Comparison of ENCODE assay signal across 11 mouse cellular contexts in the genomic region with DNA sequence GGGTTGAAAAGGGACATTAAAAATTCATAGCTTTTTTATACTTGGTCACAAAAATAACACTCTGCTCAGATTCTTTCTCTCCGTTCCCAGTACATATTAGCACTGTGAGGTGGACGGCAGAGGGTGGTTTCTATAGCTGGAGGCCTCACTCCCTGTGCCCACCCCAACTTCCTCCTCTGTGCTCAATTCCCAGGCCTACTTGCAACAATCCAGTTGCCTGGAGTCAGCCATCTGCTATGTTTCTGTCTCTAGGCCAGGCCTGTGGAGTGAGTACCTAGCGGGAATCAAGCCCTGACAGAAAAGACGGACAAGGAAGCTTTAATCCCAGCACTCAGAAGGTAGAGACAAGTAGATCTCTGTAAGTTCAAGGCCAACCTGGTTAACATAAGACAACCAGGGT. TPM values are rescaled to one million over a fixed set of nuclear protein-coding genes. Genes with fewer than 3 reads are reported as not detected.
DNase-seq lines count a peak whose midpoint lies in the region; ATAC-seq and TF ChIP-seq lines count a peak whose summit lies in the region.
"Had no signal": no experiment of that assay in that cellular context is flagged by ENCODE, and none has a peak within 500 bp of the region (broad histone marks: within the 10 kb centered on the region; RNA-seq: fewer than 3 reads in every experiment).

No protein-coding gene starts in this region.

- H3K9ac ChIP-seq in liver, adult 2 months (ENCODE audit: low read depth, low read length): no peak overlapping the region
- H3K9ac ChIP-seq in liver, embryonic 11.5 days (ENCODE audit: low read depth, low read length): no peak overlapping the region
- no peak overlapping the region for H3K9ac ChIP-seq in embryonic facial prominence, embryonic 14.5 days (ENCODE audit: low read depth, low read length)
- H3K9ac ChIP-seq in neural tube, embryonic 13.5 days: 0 out of 2 replicates have a peak overlapping the region, but pooled peaks have one; percentile 6

- peaks cover 72% of the 10 kb centered on the region for H3K4me1 ChIP-seq in liver, adult 2 months (ENCODE audit: control insufficient read depth, insufficient read depth, low read length)
- H3K4me1 ChIP-seq in liver, embryonic 11.5 days (replicated peaks; ENCODE audit: control insufficient read depth, insufficient read depth, low read length): peaks cover 81% of the 10 kb centered on the region
- peaks cover 62% of the 10 kb centered on the region for H3K4me1 ChIP-seq in embryonic facial prominence, embryonic 14.5 days (ENCODE audit: control insufficient read depth, insufficient read depth, low read length)
- H3K4me1 ChIP-seq in neural tube, embryonic 13.5 days (replicated peaks): peaks cover 92% of the 10 kb centered on the region

- no peak overlapping the region for H3K4me3 ChIP-seq in liver, adult 2 months (ENCODE audit: insufficient read depth, low read depth, low read length)
- no peak overlapping the region for H3K4me3 ChIP-seq in liver, embryonic 11.5 days (ENCODE audit: low read depth, low read length)
- no peak overlapping the region for H3K4me3 ChIP-seq in embryonic facial prominence, embryonic 14.5 days (ENCODE audit: low read depth, low read length)
- no peak overlapping the region for H3K4me3 ChIP-seq in neural tube, embryonic 13.5 days

- TF ChIP-seq POLR2A in liver, adult 2 months (IDR thresholded peaks at IDR 0.05; ENCODE audit: extremely low read depth, insufficient read depth, low read length): no peak

- no peaks in the 10 kb centered on the region for H3K9me3 ChIP-seq in liver, embryonic 11.5 days (ENCODE audit: control insufficient read depth, low read length)
- no peaks in the 10 kb centered on the region for H3K9me3 ChIP-seq in embryonic facial prominence, embryonic 14.5 days (ENCODE audit: control insufficient read depth, low read length)
- no peaks in the 10 kb centered on the region for H3K9me3 ChIP-seq in neural tube, embryonic 13.5 days

- H3K36me3 ChIP-seq in liver, adult 2 months (ENCODE audit: control insufficient read depth, insufficient read depth, low read length): 0 out of 2 replicates have a peak, but pooled peaks cover 2% of the 10 kb centered on the region
- H3K36me3 ChIP-seq in liver, embryonic 11.5 days (ENCODE audit: control insufficient read depth, insufficient read depth, low read length): peaks cover 12% of the 10 kb centered on the region
- H3K36me3 ChIP-seq in embryonic facial prominence, embryonic 14.5 days (ENCODE audit: control insufficient read depth, insufficient read depth, low read length): peaks cover 18% of the 10 kb centered on the region
- peaks cover 13% of the 10 kb centered on the region for H3K36me3 ChIP-seq in neural tube, embryonic 13.5 days

- H3K27ac ChIP-seq in liver, adult 2 months (replicated peaks; ENCODE audit: insufficient read depth, low read depth, low read length): peak overlapping the region; percentile 16
- no peak overlapping the region for H3K27ac ChIP-seq in liver, embryonic 11.5 days (ENCODE audit: low read depth, low read length)
- H3K27ac ChIP-seq in embryonic facial prominence, embryonic 14.5 days (replicated peaks; ENCODE audit: low read depth, low read length): peak overlapping the region; percentile 46; the same call in 1 of the 2 replicates
- peak overlapping the region; percentile 65 for H3K27ac ChIP-seq in neural tube, embryonic 13.5 days (replicated peaks)

- DNase-seq in frontal cortex, adult 2 months (ENCODE audit: extremely low spot score in 1 of 2, low spot score in 1 of 2): peak; percentile 54 to 69
- no peak for DNase-seq in frontal cortex, postnatal 25 days (ENCODE audit: low spot score in 2 of 2)
- DNase-seq in liver, adult 2 months (ENCODE audit: extremely low read depth, low read depth, low spot score): no peak
- DNase-seq in liver, embryonic 11.5 days (ENCODE audit: low spot score): no peak
- DNase-seq in embryonic facial prominence, embryonic 14.5 days (ENCODE audit: low spot score): no peak
- DNase-seq in thymus, adult 18-20 months: no peak
- DNase-seq in layer of hippocampus, postnatal 36 days: no peak
- DNase-seq: kidney, postnatal 10 days; lung, postnatal 10 days had no signal

- peaks cover 37% of the 10 kb centered on the region for H3K79me2 ChIP-seq in liver, adult 2 months (ENCODE audit: control insufficient read depth, insufficient read depth, low read length)

- no peak overlapping the region for H3K4me2 ChIP-seq in liver, embryonic 11.5 days
- H3K4me2 ChIP-seq in embryonic facial prominence, embryonic 14.5 days (ENCODE audit: low read depth, low read length): no peak overlapping the region
- no peak overlapping the region for H3K4me2 ChIP-seq in neural tube, embryonic 13.5 days

- no peaks in the 10 kb centered on the region for H3K27me3 ChIP-seq in liver, adult 2 months (ENCODE audit: control insufficient read depth, insufficient read depth, low read length)
- no peaks in the 10 kb centered on the region for H3K27me3 ChIP-seq in liver, embryonic 11.5 days (replicated peaks; ENCODE audit: control insufficient read depth, insufficient read depth, low read length)
- H3K27me3 ChIP-seq in embryonic facial prominence, embryonic 14.5 days (replicated peaks; ENCODE audit: control insufficient read depth, insufficient read depth, low read length): no peaks in the 10 kb centered on the region
- H3K27me3 ChIP-seq in neural tube, embryonic 13.5 days: no peaks in the 10 kb centered on the region
- H3K27me3 ChIP-seq: CH12.LX had no signal

- TF ChIP-seq CTCF in liver, adult 2 months (IDR thresholded peaks at IDR 0.05; ENCODE audit: low read depth, low read length): no peak

- WGBS in liver, adult 2 months: 80% methylated on average over 4 of the region's 4 CpGs
- WGBS in liver, embryonic 11.5 days: 76% methylated on average over 4 of the region's 4 CpGs
- 57% methylated on average over 4 of the region's 4 CpGs for WGBS in embryonic facial prominence, embryonic 14.5 days
- WGBS in neural tube, embryonic 13.5 days: 74% methylated on average over 4 of the region's 4 CpGs

- no peak for ATAC-seq in liver, embryonic 11.5 days (replicated peaks; ENCODE audit: low FRiP score)
- ATAC-seq in embryonic facial prominence, embryonic 14.5 days (ENCODE audit: low read depth): no peak
- no peak for ATAC-seq in neural tube, embryonic 13.5 days (ENCODE audit: low read depth)

RNA-seq across cellular contexts. Expression of a gene that starts 39.5 kb away (rescaled TPM):
- polyA plus RNA-seq in frontal cortex, adult 2 months (2012; rRNA removed): 214 and 220 TPM in 2 replicates
- total RNA-seq in liver, adult 2 months (2014; rRNA removed): 47.4 and 87.1 TPM in 2 replicates
- 125 and 145 TPM in 2 replicates for polyA plus RNA-seq in liver, adult 2 months (2012; rRNA removed)
- 191 and 209 TPM in 2 replicates for polyA plus RNA-seq in liver, embryonic 11.5 days (2014; fragmentation: Nextera tagmentation; extraction: Ambion mirVana)
- 256 and 280 TPM in 2 replicates for polyA plus RNA-seq in embryonic facial prominence, embryonic 14.5 days (2014; fragmentation: Nextera tagmentation; extraction: Ambion mirVana)
- 142 and 147 TPM in 2 replicates for polyA plus RNA-seq in neural tube, embryonic 13.5 days (2015; fragmentation: Nextera tagmentation; extraction: Ambion mirVana)
- 100 to 1,000 TPM; 121 to 130 TPM for total RNA-seq in layer of hippocampus, postnatal 36 days (2021)

RNA-seq across cellular contexts. Expression of a gene that starts 41.4 kb away (rescaled TPM):
- polyA plus RNA-seq in frontal cortex, adult 2 months (2012; rRNA removed): 0.71 and 1.00 TPM in 2 replicates
- total RNA-seq in liver, adult 2 months (2014; rRNA removed): not detected in 2 replicates
- 0.04 TPM in 1 of 2 replicates, not detected in the other for polyA plus RNA-seq in liver, adult 2 months (2012; rRNA removed)
- polyA plus RNA-seq in liver, embryonic 11.5 days (2014; fragmentation: Nextera tagmentation; extraction: Ambion mirVana): 0.21 and 0.37 TPM in 2 replicates
- 0.58 and 0.72 TPM in 2 replicates for polyA plus RNA-seq in embryonic facial prominence, embryonic 14.5 days (2014; fragmentation: Nextera tagmentation; extraction: Ambion mirVana)
- polyA plus RNA-seq in neural tube, embryonic 13.5 days (2015; fragmentation: Nextera tagmentation; extraction: Ambion mirVana): 0.29 and 0.55 TPM in 2 replicates
- total RNA-seq in layer of hippocampus, postnatal 36 days (2021): under 1 TPM; 0.22 to 0.35 TPM

RNA-seq across cellular contexts. Expression of a gene that starts 59.0 kb away (rescaled TPM):
- polyA plus RNA-seq in frontal cortex, adult 2 months (2012; rRNA removed): 0.70 and 0.80 TPM in 2 replicates
- not detected in 2 replicates for total RNA-seq in liver, adult 2 months (2014; rRNA removed)
- polyA plus RNA-seq in liver, adult 2 months (2012; rRNA removed): not detected in 2 replicates
- not detected in 2 replicates for polyA plus RNA-seq in liver, embryonic 11.5 days (2014; fragmentation: Nextera tagmentation; extraction: Ambion mirVana)
- 27.3 and 53.0 TPM in 2 replicates for polyA plus RNA-seq in embryonic facial prominence, embryonic 14.5 days (2014; fragmentation: Nextera tagmentation; extraction: Ambion mirVana)
- polyA plus RNA-seq in neural tube, embryonic 13.5 days (2015; fragmentation: Nextera tagmentation; extraction: Ambion mirVana): 4.5 and 6.1 TPM in 2 replicates
- total RNA-seq in layer of hippocampus, postnatal 36 days (2021): not detected
- total RNA-seq: CH12.LX had no signal

RNA-seq across cellular contexts. Expression of a gene that starts 59.1 kb away (rescaled TPM):
- polyA plus RNA-seq in frontal cortex, adult 2 months (2012; rRNA removed): 311 and 352 TPM in 2 replicates
- 64.8 and 73.2 TPM in 2 replicates for total RNA-seq in liver, adult 2 months (2014; rRNA removed)
- 86.3 and 91.2 TPM in 2 replicates for polyA plus RNA-seq in liver, adult 2 months (2012; rRNA removed)
- 421 and 425 TPM in 2 replicates for polyA plus RNA-seq in liver, embryonic 11.5 days (2014; fragmentation: Nextera tagmentation; extraction: Ambion mirVana)
- polyA plus RNA-seq in embryonic facial prominence, embryonic 14.5 days (2014; fragmentation: Nextera tagmentation; extraction: Ambion mirVana): 403 and 404 TPM in 2 replicates
- polyA plus RNA-seq in neural tube, embryonic 13.5 days (2015; fragmentation: Nextera tagmentation; extraction: Ambion mirVana): 352 and 359 TPM in 2 replicates
- 100 to 1,000 TPM; 190 to 196 TPM for total RNA-seq in layer of hippocampus, postnatal 36 days (2021)

RNA-seq across cellular contexts. Expression of a gene that starts 59.2 kb away (rescaled TPM):
- polyA plus RNA-seq in frontal cortex, adult 2 months (2012; rRNA removed): 3.1 and 3.8 TPM in 2 replicates
- 0.18 and 0.54 TPM in 2 replicates for total RNA-seq in liver, adult 2 months (2014; rRNA removed)
- 1.2 and 1.5 TPM in 2 replicates for polyA plus RNA-seq in liver, adult 2 months (2012; rRNA removed)
- polyA plus RNA-seq in liver, embryonic 11.5 days (2014; fragmentation: Nextera tagmentation; extraction: Ambion mirVana): 50.7 and 53.2 TPM in 2 replicates
- 7.2 and 8.7 TPM in 2 replicates for polyA plus RNA-seq in embryonic facial prominence, embryonic 14.5 days (2014; fragmentation: Nextera tagmentation; extraction: Ambion mirVana)
- polyA plus RNA-seq in neural tube, embryonic 13.5 days (2015; fragmentation: Nextera tagmentation; extraction: Ambion mirVana): 4.1 and 5.3 TPM in 2 replicates
- 1 to 10 TPM; 1.7 to 1.9 TPM for total RNA-seq in layer of hippocampus, postnatal 36 days (2021)

Comparison
In these comparisons a context has a peak if more than half of its experiments do, and no peak if none do; other contexts are left out.
1. DNase-seq: peak in frontal cortex, adult 2 months (2 of 2); none in frontal cortex, postnatal 25 days (0 of 2), liver, adult 2 months (single experiment), liver, embryonic 11.5 days (single experiment), embryonic facial prominence, embryonic 14.5 days (single experiment), thymus, adult 18-20 months (0 of 2) and layer of hippocampus, postnatal 36 days (0 of 2).